Mouse (Mus musculus) heart, adult 11 months (tissue): ENCODE results near the gene Tex13a.

ENCODE experiments used
- DNase-seq: peaks from one replicate; pipeline ENCODE4 v3.0.0; 2022

Tex13a gene

GRCm38 (mm10) chrX:138209480-138209879 is at the start of gene Tex13a:
Tex13a (minus strand) TSS chrX:138209580.
- DNase-seq, result no peak

GRCm38 (mm10) chrX:138234626-138235025 is 25.2 kb upstream of the Tex13a start:
- DNase-seq, result no peak

GRCm38 (mm10) chrX:138170146-138170545 is 39.2 kb downstream of the Tex13a start:
- no peak for DNase-seq
